Mouse (Mus musculus) hindbrain, postnatal 0 days (tissue): Measurements from ENCODE around the gene Irf4. TPM values are rescaled to one million over a fixed set of nuclear protein-coding genes. Genes with fewer than 3 reads are reported as not detected.

Source experiments
- ATAC-seq: fragments of 200-750 bp; cut with Nextera tagmentation; 2 replicates; pipeline ENCODE4 v1.8.0; 2017; ENCODE audit warnings: mild to moderate bottlenecking, moderate TSS enrichment, moderate library complexity
- DNase-seq: peaks from one replicate; pipeline ENCODE4 v3.0.0-alpha.2; 2015; ENCODE audit warnings: low spot score
- H3K27ac ChIP-seq: fragments of 300-500 bp; sonication (generic); 2 replicates; pipeline ENCODE4 v1.5.1; 2014; ENCODE audit warnings: mild to moderate bottlenecking
- H3K27me3 ChIP-seq: fragments of 300-500 bp; sonication (generic); 2 replicates; pipeline ENCODE4 v1.6.1; 2014; ENCODE audit warnings: low read length, mixed read lengths; ENCODE audit not compliant: insufficient read depth
- H3K36me3 ChIP-seq: fragments of 300-500 bp; sonication (generic); 2 replicates; pipeline ENCODE4 v1.6.1; 2014; ENCODE audit warnings: low read length, mixed read lengths; ENCODE audit not compliant: insufficient read depth
- H3K4me1 ChIP-seq: fragments of 300-500 bp; sonication (generic); 2 replicates; pipeline ENCODE4 v1.6.1; 2014; ENCODE audit warnings: antibody characterized with exemption, low read length, mixed read lengths; ENCODE audit not compliant: insufficient read depth
- H3K4me2 ChIP-seq: fragments of 300-500 bp; sonication (generic); 2 replicates; pipeline ENCODE4 v1.6.1; 2014; ENCODE audit warnings: low read depth, mild to moderate bottlenecking, low read length, moderate library complexity, mixed read lengths
- H3K4me3 ChIP-seq: fragments of 300-500 bp; sonication (generic); 2 replicates; pipeline ENCODE4 v1.5.1; 2014; ENCODE audit warnings: low read length
- H3K9ac ChIP-seq: fragments of 300-500 bp; sonication (generic); replicated peaks from 2 replicates; pipeline ENCODE4 v1.6.1; 2014; ENCODE audit warnings: mild to moderate bottlenecking, low read length, moderate library complexity, mixed read lengths
- H3K9me3 ChIP-seq: fragments of 300-500 bp; sonication (generic); 2 replicates; pipeline ENCODE4 v1.6.1; 2016; ENCODE audit warnings: low read length, mixed read lengths
- CTCF ChIP-seq: IDR thresholded peaks from 2 replicates; pipeline ENCODE4 v1.5.1; 2016; ENCODE audit warnings: antibody characterized with exemption, control low read depth, low read depth
- WGBS: fragments of 180-500 bp; shearing (Covaris S2); extraction: QIAGEN DNeasy Blood & Tissue Kit; methylation state at CpG from one replicate; pipeline ENCODE4 v1.1.7; 2014; 5-methylcytosine and 5-hydroxymethylcytosine counted together
- polyA plus RNA-seq: library from polyadenylated mRNA; unstranded; fragments of >200 nt; fragmentation: Nextera tagmentation; extraction: Ambion mirVana; gene quantifications from 2 replicates; pipeline ENCODE4 v1.2.1, GENCODE M21; 2015
- total RNA-seq: library from RNA; depleted of rRNA; stranded (reverse); fragments of >200 nt; gene quantifications from 2 replicates; pipeline ENCODE4 v1.2.3, GENCODE M21; 2014

Irf4 gene
- total and polyA plus RNA-seq, 2 experiments from 2014 or later, result 0.06 TPM; not detected in 1

- H3K4me1 ChIP-seq, result peaks cover 8% of the 10 kb centered on the region; the same call in 1 of the 2 replicates
- H3K27ac ChIP-seq, result no peak overlapping the region
- no peak overlapping the region for H3K9ac ChIP-seq
- H3K36me3 ChIP-seq, result no peaks in the 10 kb centered on the region
- TF ChIP-seq CTCF, result no peak
- no peaks in the 10 kb centered on the region for H3K27me3 ChIP-seq
- DNase-seq (no peak), ATAC-seq (no peak)
- no peak overlapping the region for H3K4me2 ChIP-seq
- 66% methylated on average over 8 of the region's 8 CpGs for WGBS
- H3K4me3 ChIP-seq, result no peak overlapping the region
- no peaks in the 10 kb centered on the region for H3K9me3 ChIP-seq
Observed at GRCm38 (mm10) chr13:30723858-30724257, 25.2 kb upstream of the Irf4 start.

DNA sequence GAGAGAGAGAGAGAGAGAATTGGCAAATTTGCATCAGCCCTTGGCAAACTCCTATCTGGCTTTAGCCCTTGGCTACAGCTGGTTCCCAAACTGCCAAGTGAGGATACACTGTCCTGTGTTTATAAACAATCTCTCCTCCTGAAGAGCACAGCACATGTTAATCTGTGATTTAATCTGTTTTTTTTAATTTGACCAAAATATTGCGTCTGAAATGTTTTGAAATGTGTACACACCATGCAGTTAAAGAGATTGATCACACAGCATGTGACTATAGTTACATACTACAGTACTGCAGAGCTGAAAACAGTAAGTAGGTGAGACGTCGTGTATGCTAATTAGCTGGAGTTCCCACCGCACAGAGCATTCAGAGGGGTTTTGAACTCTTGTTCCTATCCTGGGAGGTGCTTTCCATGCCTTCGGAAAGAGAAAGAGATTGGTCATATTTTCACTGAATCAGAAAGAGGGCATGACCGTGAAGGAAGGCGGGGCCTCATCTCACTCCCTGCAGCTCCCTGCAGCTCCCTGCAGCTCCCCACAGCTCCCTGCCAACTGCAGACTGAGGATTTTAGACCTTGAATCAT lies 24.2 kb upstream of the Irf4 start:
- Histone ChIP-seq H3K4me1 (peaks cover 8% of the 10 kb centered on the region; the same call in 1 of the 2 replicates), H3K4me3 (no peak overlapping the region), H3K4me2 (peak overlapping the region; percentile 42; the same call in 1 of the 2 replicates), H3K27me3 (no peaks in the 10 kb centered on the region), H3K9ac (no peak overlapping the region), H3K36me3 (no peaks in the 10 kb centered on the region), H3K9me3 (no peaks in the 10 kb centered on the region), H3K27ac (0 out of 2 replicates have a peak overlapping the region, but pooled peaks have one; percentile 7)
- peak; percentile 53 for DNase-seq
- 17% methylated on average over 7 of the region's 7 CpGs for WGBS
- no peak for TF ChIP-seq CTCF
- ATAC-seq, result peak; percentile 70

DNA sequence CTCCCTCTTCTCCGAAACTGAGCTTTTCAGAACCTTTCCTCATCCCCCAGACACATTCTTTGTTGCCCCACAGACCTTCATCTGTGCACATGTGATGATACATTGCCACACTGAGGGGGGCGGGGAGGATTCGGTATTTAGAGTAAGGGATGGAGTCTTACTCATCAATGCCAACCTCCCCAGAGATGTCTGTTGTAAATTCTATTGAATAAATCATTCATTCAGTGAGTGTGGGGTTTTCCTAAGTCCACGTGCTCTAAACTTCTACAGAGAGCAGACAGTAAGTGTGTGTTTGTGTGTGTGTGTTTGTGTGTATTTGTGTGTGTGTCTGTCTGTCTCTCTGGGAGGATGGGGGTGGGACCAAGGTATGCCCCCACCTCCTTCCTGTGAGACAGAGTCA lies 22.1 kb upstream of the Irf4 start:
- Histone ChIP-seq H3K4me3 (no peak overlapping the region), H3K9me3 (no peaks in the 10 kb centered on the region), H3K27me3 (no peaks in the 10 kb centered on the region), H3K36me3 (no peaks in the 10 kb centered on the region), H3K9ac (no peak overlapping the region), H3K27ac (no peak overlapping the region), H3K4me2 (no peak overlapping the region), H3K4me1 (peaks cover 8% of the 10 kb centered on the region; the same call in 1 of the 2 replicates)
- TF ChIP-seq CTCF, result no peak
- ATAC-seq (no peak), DNase-seq (no peak)
- 86% methylated on average over 4 of the region's 4 CpGs for WGBS

DNA sequence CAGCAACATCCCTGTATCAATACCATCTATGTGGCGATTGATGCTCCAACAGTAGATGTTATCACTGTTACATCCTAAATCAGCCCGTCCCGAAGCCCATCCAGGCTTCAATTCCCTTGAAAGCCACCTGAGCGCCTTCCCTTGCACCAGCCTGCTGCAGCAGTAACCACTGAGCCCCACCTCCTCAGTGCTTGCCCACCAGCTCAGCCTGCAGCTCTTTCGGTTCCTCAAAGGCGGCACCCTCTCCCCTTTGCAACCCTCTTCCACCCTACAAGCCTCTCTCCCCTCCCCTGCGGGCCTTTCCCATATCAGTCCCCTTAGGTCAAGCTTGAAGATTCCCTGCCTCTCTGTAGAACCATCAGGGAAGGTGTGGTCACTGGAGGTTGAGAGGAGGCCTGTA lies 20.9 kb upstream of the Irf4 start:
- Histone ChIP-seq H3K27me3 (no peaks in the 10 kb centered on the region), H3K4me2 (no peak overlapping the region), H3K4me3 (no peak overlapping the region), H3K9me3 (no peaks in the 10 kb centered on the region), H3K36me3 (no peaks in the 10 kb centered on the region), H3K27ac (no peak overlapping the region), H3K9ac (no peak overlapping the region), H3K4me1 (peaks cover 4% of the 10 kb centered on the region; the same call in 1 of the 2 replicates)
- ATAC-seq, result no peak
- no peak for TF ChIP-seq CTCF
- no peak for DNase-seq
- 92% methylated on average over 7 of the region's 7 CpGs for WGBS

GRCm38 (mm10) chr13:30729245-30729644 lies 19.8 kb upstream of the Irf4 start:
- 0 out of 2 replicates have a peak, but pooled peaks cover 4% of the 10 kb centered on the region for H3K4me1 ChIP-seq
- H3K27ac ChIP-seq, result no peak overlapping the region
- no peaks in the 10 kb centered on the region for H3K9me3 ChIP-seq
- WGBS, result 53% methylated on average over 6 of the region's 6 CpGs
- no peaks in the 10 kb centered on the region for H3K27me3 ChIP-seq
- no peak overlapping the region for H3K4me2 ChIP-seq
- H3K4me3 ChIP-seq, result no peak overlapping the region
- no peak overlapping the region for H3K9ac ChIP-seq
- H3K36me3 ChIP-seq, result no peaks in the 10 kb centered on the region
- ATAC-seq (no peak), DNase-seq (peak; percentile 37)
- peak; percentile 37 for TF ChIP-seq CTCF

- TF ChIP-seq CTCF, result no peak
- 90% methylated on average over 15 of the region's 15 CpGs for WGBS
Observed at GRCm38 (mm10) chr13:30730104-30730793, 18.8 kb upstream of the Irf4 start.

More at GRCm38 (mm10) chr13:30730104-30730793, 18.8 kb upstream of the Irf4 start:
- DNase-seq (no peak), ATAC-seq (no peak)
- Histone ChIP-seq H3K9ac (no peak overlapping the region), H3K36me3 (no peaks in the 10 kb centered on the region), H3K4me2 (no peak overlapping the region), H3K9me3 (no peaks in the 10 kb centered on the region), H3K27ac (no peak overlapping the region), H3K4me1 (no peaks in the 10 kb centered on the region), H3K4me3 (no peak overlapping the region), H3K27me3 (no peaks in the 10 kb centered on the region)
